Mouse (Mus musculus): ENCODE measurements around the gene Rasa1. TPM values are rescaled to one million over a fixed set of nuclear protein-coding genes. Genes with fewer than 3 reads are reported as not detected.
A peak's percentile ranks its signal among the peaks of the same experiment; 100 is the strongest.

The Rasa1 gene
- polyA plus RNA-seq (2016; fragmentation: Nextera tagmentation; extraction: Ambion mirVana), result 64.2 and 69.0 TPM in 2 replicates

GRCm38 (mm10) chr13:85288843-85289713 lies at the start of gene Rasa1:
Gene Rasa1, minus strand, starts transcription at chr13:85289130.
- Histone ChIP-seq H3K36me3 (no peaks in the 10 kb centered on the region), H3K4me1 (peaks cover 7% of the 10 kb centered on the region), H3K27ac (peak within 1 kb of the TSS; percentile 100), H3K4me3 (peak within 1 kb of the TSS; percentile 96), H3K9me3 (replicated peaks) (no peaks in the 10 kb centered on the region), H3K9ac (peak within 1 kb of the TSS; percentile 96), H3K4me2 (replicated peaks) (peak within 1 kb of the TSS; percentile 66), H3K27me3 (no peaks in the 10 kb centered on the region)
- WGBS, result under 1% methylated on average over 81 of the region's 97 CpGs
- ATAC-seq (ENCODE audit: low FRiP score), result peak; percentile 99

GRCm38 (mm10) chr13:85311547-85311946 lies 22.6 kb upstream of the Rasa1 start:
- Histone ChIP-seq H3K4me2 (replicated peaks) (no peak overlapping the region), H3K27me3 (no peaks in the 10 kb centered on the region), H3K9ac (no peak overlapping the region), H3K27ac (no peak overlapping the region), H3K4me3 (no peak overlapping the region), H3K9me3 (replicated peaks) (no peaks in the 10 kb centered on the region), H3K36me3 (no peaks in the 10 kb centered on the region), H3K4me1 (no peaks in the 10 kb centered on the region)
- 94% methylated on average over 2 of the region's 2 CpGs for WGBS
- ATAC-seq (ENCODE audit: low FRiP score), result no peak

GRCm38 (mm10) chr13:85310968-85311367 lies 22.0 kb upstream of the Rasa1 start:
- no peaks in the 10 kb centered on the region for H3K27me3 ChIP-seq

GRCm38 (mm10) chr13:85310483-85310882 lies 21.6 kb upstream of the Rasa1 start:
- no peak overlapping the region for H3K4me3 ChIP-seq
- 92% methylated on average over 2 of the region's 2 CpGs for WGBS
- no peak overlapping the region for H3K4me2 ChIP-seq (replicated peaks)

More at GRCm38 (mm10) chr13:85310968-85311367, 22.0 kb upstream of the Rasa1 start:
- Histone ChIP-seq H3K27ac (no peak overlapping the region), H3K4me3 (no peak overlapping the region), H3K4me2 (replicated peaks) (no peak overlapping the region), H3K9me3 (replicated peaks) (no peaks in the 10 kb centered on the region), H3K9ac (no peak overlapping the region), H3K36me3 (no peaks in the 10 kb centered on the region), H3K4me1 (no peaks in the 10 kb centered on the region)
- no peak for ATAC-seq (ENCODE audit: low FRiP score)
- 68% methylated on average over 5 of the region's 5 CpGs for WGBS

GRCm38 (mm10) chr13:85306039-85306438 lies 17.1 kb upstream of the Rasa1 start:
- no peaks in the 10 kb centered on the region for H3K4me1 ChIP-seq
- no peaks in the 10 kb centered on the region for H3K9me3 ChIP-seq (replicated peaks)
- H3K4me3 ChIP-seq, result no peak overlapping the region
- no peak for ATAC-seq (ENCODE audit: low FRiP score)
- no peaks in the 10 kb centered on the region for H3K36me3 ChIP-seq
- H3K27ac ChIP-seq, result no peak overlapping the region
- no peaks in the 10 kb centered on the region for H3K27me3 ChIP-seq
- no peak overlapping the region for H3K9ac ChIP-seq
- no peak overlapping the region for H3K4me2 ChIP-seq (replicated peaks)

More at GRCm38 (mm10) chr13:85310483-85310882, 21.6 kb upstream of the Rasa1 start:
- Histone ChIP-seq H3K27me3 (no peaks in the 10 kb centered on the region), H3K27ac (no peak overlapping the region), H3K9ac (no peak overlapping the region), H3K36me3 (no peaks in the 10 kb centered on the region), H3K9me3 (replicated peaks) (no peaks in the 10 kb centered on the region), H3K4me1 (no peaks in the 10 kb centered on the region)
- ATAC-seq (ENCODE audit: low FRiP score), result no peak

GRCm38 (mm10) chr13:85290651-85291050 lies 1.7 kb upstream of the Rasa1 start:
- H3K27ac ChIP-seq, result no peak overlapping the region
- no peaks in the 10 kb centered on the region for H3K9me3 ChIP-seq (replicated peaks)
- WGBS, result 76% methylated on average over 1 of the region's 1 CpGs
- ATAC-seq (ENCODE audit: low FRiP score), result no peak
- H3K4me1 ChIP-seq, result peaks cover 5% of the 10 kb centered on the region
- H3K9ac ChIP-seq, result no peak overlapping the region
- H3K27me3 ChIP-seq, result no peaks in the 10 kb centered on the region
- no peak overlapping the region for H3K4me3 ChIP-seq
- no peak overlapping the region for H3K4me2 ChIP-seq (replicated peaks)
- H3K36me3 ChIP-seq, result no peaks in the 10 kb centered on the region

GRCm38 (mm10) chr13:85288574-85288842 lies 422 bp downstream of the Rasa1 start:
- Histone ChIP-seq H3K4me2 (replicated peaks) (peak overlapping the region; percentile 66), H3K36me3 (no peaks in the 10 kb centered on the region), H3K27ac (peak overlapping the region; percentile 100), H3K4me1 (peaks cover 7% of the 10 kb centered on the region), H3K4me3 (peak overlapping the region; percentile 96), H3K9me3 (replicated peaks) (no peaks in the 10 kb centered on the region), H3K27me3 (no peaks in the 10 kb centered on the region), H3K9ac (peak overlapping the region; percentile 96)
- under 1% methylated on average over 25 of the region's 35 CpGs for WGBS
- ATAC-seq (ENCODE audit: low FRiP score), result peak; percentile 5; the same call in 1 of the 2 replicates

- H3K27me3 ChIP-seq, result no peaks in the 10 kb centered on the region
- H3K4me2 ChIP-seq (replicated peaks), result peak overlapping the region; percentile 66
- no peaks in the 10 kb centered on the region for H3K9me3 ChIP-seq (replicated peaks)
- H3K4me1 ChIP-seq, result peaks cover 7% of the 10 kb centered on the region
- no peaks in the 10 kb centered on the region for H3K36me3 ChIP-seq
- H3K4me3 ChIP-seq, result peak overlapping the region; percentile 96
- no peak; the same call in 1 of the 2 replicates for ATAC-seq (ENCODE audit: low FRiP score)
- under 1% methylated on average over 25 of the region's 25 CpGs for WGBS
- H3K9ac ChIP-seq, result peak overlapping the region; percentile 96
- peak overlapping the region; percentile 100 for H3K27ac ChIP-seq
Observed at GRCm38 (mm10) chr13:85287876-85288573, 905 bp downstream of the Rasa1 start.

- Histone ChIP-seq H3K4me1 (peaks cover 7% of the 10 kb centered on the region), H3K4me3 (no peak overlapping the region), H3K36me3 (no peaks in the 10 kb centered on the region), H3K27me3 (no peaks in the 10 kb centered on the region), H3K27ac (no peak overlapping the region), H3K9me3 (replicated peaks) (no peaks in the 10 kb centered on the region), H3K9ac (no peak overlapping the region), H3K4me2 (replicated peaks) (no peak overlapping the region)
- no peak for ATAC-seq (ENCODE audit: low FRiP score)
Observed at GRCm38 (mm10) chr13:85282626-85283025, 6.3 kb downstream of the Rasa1 start.

- Histone ChIP-seq H3K27ac (no peak overlapping the region), H3K9ac (no peak overlapping the region), H3K4me1 (no peaks in the 10 kb centered on the region), H3K4me2 (replicated peaks) (no peak overlapping the region), H3K27me3 (no peaks in the 10 kb centered on the region), H3K9me3 (replicated peaks) (no peaks in the 10 kb centered on the region), H3K36me3 (no peaks in the 10 kb centered on the region), H3K4me3 (no peak overlapping the region)
- no peak for ATAC-seq (ENCODE audit: low FRiP score)
Observed at GRCm38 (mm10) chr13:85278951-85279350, 10.0 kb downstream of the Rasa1 start.

- Histone ChIP-seq H3K27ac (no peak overlapping the region), H3K4me2 (replicated peaks) (no peak overlapping the region), H3K36me3 (no peaks in the 10 kb centered on the region), H3K9me3 (replicated peaks) (no peaks in the 10 kb centered on the region), H3K27me3 (no peaks in the 10 kb centered on the region), H3K4me1 (peaks cover 2% of the 10 kb centered on the region; the same call in 1 of the 2 replicates), H3K9ac (no peak overlapping the region), H3K4me3 (no peak overlapping the region)
- 100% methylated on average over 1 of the region's 1 CpGs for WGBS
- no peak for ATAC-seq (ENCODE audit: low FRiP score)
Observed at GRCm38 (mm10) chr13:85274572-85274971, 14.4 kb downstream of the Rasa1 start.

- H3K36me3 ChIP-seq, result no peaks in the 10 kb centered on the region
- no peak overlapping the region for H3K9ac ChIP-seq
- H3K27me3 ChIP-seq, result no peaks in the 10 kb centered on the region
- no peak overlapping the region for H3K27ac ChIP-seq
- no peaks in the 10 kb centered on the region for H3K9me3 ChIP-seq (replicated peaks)
- no peak for ATAC-seq (ENCODE audit: low FRiP score)
- H3K4me3 ChIP-seq, result no peak overlapping the region
- peaks cover 2% of the 10 kb centered on the region; the same call in 1 of the 2 replicates for H3K4me1 ChIP-seq
- H3K4me2 ChIP-seq (replicated peaks), result no peak overlapping the region
Observed at GRCm38 (mm10) chr13:85273788-85274187, 15.1 kb downstream of the Rasa1 start.

Measured in hindbrain, embryonic 12.5 days (tissue).